Mouse (Mus musculus) liver, postnatal 0 days (tissue): ENCODE results near the gene Atxn1.

Source experiments
- CTCF ChIP-seq: sonication (generic); IDR thresholded peaks from 2 replicates; pipeline ENCODE4 v1.5.1; 2016; ENCODE audit warnings: antibody characterized with exemption, low read depth
- EP300 ChIP-seq: IDR thresholded peaks from 2 replicates; pipeline ENCODE4 v1.6.1; 2016; ENCODE audit warnings: antibody characterized with exemption, low read depth, mild to moderate bottlenecking

DNA sequence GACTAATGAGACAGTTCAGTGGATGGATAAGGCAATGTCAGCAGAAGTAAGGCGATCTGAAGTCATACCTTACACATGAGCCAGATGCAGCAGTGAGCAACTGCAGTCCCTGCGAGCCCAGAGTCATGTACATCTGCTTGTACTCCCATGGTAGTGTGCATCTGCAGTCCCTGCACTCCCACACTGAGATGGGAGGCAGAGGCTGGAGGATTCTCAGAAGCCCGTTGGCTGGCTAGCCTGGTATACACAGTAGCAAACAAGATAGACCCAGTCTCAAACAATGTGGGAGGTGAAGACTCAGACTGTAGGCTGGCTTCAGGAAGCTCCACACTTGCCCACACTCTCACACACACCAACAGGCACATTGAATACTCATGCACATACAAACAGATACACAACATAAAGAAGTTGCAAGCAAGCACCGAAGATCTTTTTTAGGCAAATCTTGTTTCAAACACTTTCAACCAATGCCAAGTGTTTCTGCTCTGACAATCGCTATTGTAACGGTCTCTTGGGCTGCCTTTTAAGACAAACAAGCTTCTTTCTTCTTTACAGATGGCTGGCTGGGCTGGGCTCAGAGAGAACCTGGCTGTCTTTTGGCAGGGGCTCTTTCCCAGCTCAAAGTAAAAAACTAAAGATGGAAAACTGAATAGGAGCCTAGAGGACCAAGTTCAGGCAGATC, 89.0 kb downstream of the Atxn1 start:
- TF ChIP-seq CTCF (no peak), EP300 (no peak)
